Mouse (Mus musculus): Measurements from ENCODE around the gene Olfr888. TPM values are rescaled to one million over a fixed set of nuclear protein-coding genes. Genes with fewer than 3 reads are reported as not detected.

Gene Olfr888
- polyA plus RNA-seq (2016; fragmentation: Nextera tagmentation; extraction: Ambion mirVana): not detected in 2 replicates

GRCm38 (mm10) chr9:38107828-38108227 is at the start of gene Olfr888:
Gene Olfr888 (plus strand): TSS chr9:38108128.
- no peaks in the 10 kb centered on the region for H3K36me3 ChIP-seq
- ATAC-seq (ENCODE audit: low FRiP score): no peak
- no peaks in the 10 kb centered on the region for H3K27me3 ChIP-seq
- no peak within 1 kb of the TSS for H3K27ac ChIP-seq
- H3K9me3 ChIP-seq (replicated peaks): no peaks in the 10 kb centered on the region
- no peak within 1 kb of the TSS for H3K4me3 ChIP-seq
- WGBS: 97% methylated on average over 1 of the region's 1 CpGs
- H3K4me2 ChIP-seq (replicated peaks): no peak within 1 kb of the TSS
- no peak within 1 kb of the TSS for H3K9ac ChIP-seq
- no peaks in the 10 kb centered on the region for H3K4me1 ChIP-seq

- Histone ChIP-seq H3K4me2 (replicated peaks) (no peak within 1 kb of the TSS), H3K9me3 (replicated peaks) (no peaks in the 10 kb centered on the region), H3K27ac (no peak within 1 kb of the TSS), H3K9ac (no peak within 1 kb of the TSS), H3K4me1 (no peaks in the 10 kb centered on the region), H3K36me3 (no peaks in the 10 kb centered on the region), H3K4me3 (no peak within 1 kb of the TSS), H3K27me3 (no peaks in the 10 kb centered on the region)
- WGBS: 94% methylated on average over 3 of the region's 3 CpGs
- no peak for ATAC-seq (ENCODE audit: low FRiP score)
Measured at GRCm38 (mm10) chr9:38061022-38061421, 46.9 kb upstream of the Olfr888 start, which contains the start of gene Olfr885. Gene Olfr885 (plus strand): TSS chr9:38061322.

- Histone ChIP-seq H3K4me2 (replicated peaks) (no peak within 1 kb of the TSS), H3K9ac (no peak within 1 kb of the TSS), H3K27me3 (no peaks in the 10 kb centered on the region), H3K27ac (no peak within 1 kb of the TSS), H3K4me1 (no peaks in the 10 kb centered on the region), H3K9me3 (replicated peaks) (no peaks in the 10 kb centered on the region), H3K36me3 (no peaks in the 10 kb centered on the region), H3K4me3 (no peak within 1 kb of the TSS)
- 91% methylated on average over 1 of the region's 1 CpGs for WGBS
- no peak for ATAC-seq (ENCODE audit: low FRiP score)
Measured at GRCm38 (mm10) chr9:38083772-38084171, 24.2 kb upstream of the Olfr888 start, which contains the start of gene Olfr887. Gene Olfr887 (plus strand): TSS chr9:38084072.

GRCm38 (mm10) chr9:38114898-38115297 is 7.0 kb downstream of the Olfr888 start, which contains the start of gene Olfr889:
Gene Olfr889 (plus strand): TSS chr9:38115198.
- Histone ChIP-seq H3K9me3 (replicated peaks) (no peaks in the 10 kb centered on the region), H3K4me3 (no peak within 1 kb of the TSS), H3K27ac (no peak within 1 kb of the TSS), H3K27me3 (no peaks in the 10 kb centered on the region), H3K36me3 (no peaks in the 10 kb centered on the region), H3K4me1 (no peaks in the 10 kb centered on the region), H3K9ac (no peak within 1 kb of the TSS), H3K4me2 (replicated peaks) (no peak within 1 kb of the TSS)
- no peak for ATAC-seq (ENCODE audit: low FRiP score)

GRCm38 (mm10) chr9:38142217-38142616 is 34.3 kb downstream of the Olfr888 start, which contains the start of gene Olfr890:
Gene Olfr890 (plus strand): TSS chr9:38142517.
- Histone ChIP-seq H3K9ac (no peak within 1 kb of the TSS), H3K9me3 (replicated peaks) (no peaks in the 10 kb centered on the region), H3K27ac (no peak within 1 kb of the TSS), H3K36me3 (no peaks in the 10 kb centered on the region), H3K4me2 (replicated peaks) (no peak within 1 kb of the TSS), H3K27me3 (no peaks in the 10 kb centered on the region), H3K4me3 (no peak within 1 kb of the TSS), H3K4me1 (no peaks in the 10 kb centered on the region)
- no peak for ATAC-seq (ENCODE audit: low FRiP score)

Other genes with a start within 250 kb of the Olfr888 start
- gene Olfr145, start 211.4 kb upstream of the Olfr888 start, polyA plus RNA-seq (2016; fragmentation: Nextera tagmentation; extraction: Ambion mirVana): not detected in 2 replicates
- gene Olfr878, start 190.3 kb upstream of the Olfr888 start, polyA plus RNA-seq (2016; fragmentation: Nextera tagmentation; extraction: Ambion mirVana): not detected in 2 replicates
- not detected in 2 replicates for gene Olfr881, start 116.3 kb upstream of the Olfr888 start, polyA plus RNA-seq (2016; fragmentation: Nextera tagmentation; extraction: Ambion mirVana)
- not detected in 2 replicates for gene Olfr883, start 82.3 kb upstream of the Olfr888 start, polyA plus RNA-seq (2016; fragmentation: Nextera tagmentation; extraction: Ambion mirVana)
- not detected in 2 replicates for gene Olfr884, start 61.6 kb upstream of the Olfr888 start, polyA plus RNA-seq (2016; fragmentation: Nextera tagmentation; extraction: Ambion mirVana)
- gene Olfr885, start 46.8 kb upstream of the Olfr888 start, polyA plus RNA-seq (2016; fragmentation: Nextera tagmentation; extraction: Ambion mirVana): not detected in 2 replicates
- not detected in 2 replicates for gene Olfr887, start 24.1 kb upstream of the Olfr888 start, polyA plus RNA-seq (2016; fragmentation: Nextera tagmentation; extraction: Ambion mirVana)
- 0.05 TPM in 1 of 2 replicates, not detected in the other for gene Olfr889, start 7.1 kb downstream of the Olfr888 start, polyA plus RNA-seq (2016; fragmentation: Nextera tagmentation; extraction: Ambion mirVana)
- gene Olfr890, start 34.4 kb downstream of the Olfr888 start, polyA plus RNA-seq (2016; fragmentation: Nextera tagmentation; extraction: Ambion mirVana): not detected in 2 replicates
- not detected in 2 replicates for gene Olfr891, start 72.7 kb downstream of the Olfr888 start, polyA plus RNA-seq (2016; fragmentation: Nextera tagmentation; extraction: Ambion mirVana)
- gene Olfr893, start 100.2 kb downstream of the Olfr888 start, polyA plus RNA-seq (2016; fragmentation: Nextera tagmentation; extraction: Ambion mirVana): not detected in 2 replicates
- gene Olfr894, start 109.9 kb downstream of the Olfr888 start, polyA plus RNA-seq (2016; fragmentation: Nextera tagmentation; extraction: Ambion mirVana): not detected in 2 replicates
- gene Olfr143, start 144.6 kb downstream of the Olfr888 start, polyA plus RNA-seq (2016; fragmentation: Nextera tagmentation; extraction: Ambion mirVana): not detected in 2 replicates
- not detected in 2 replicates for gene Olfr895, start 159.7 kb downstream of the Olfr888 start, polyA plus RNA-seq (2016; fragmentation: Nextera tagmentation; extraction: Ambion mirVana)
- gene Olfr896-ps1, start 183.0 kb downstream of the Olfr888 start, polyA plus RNA-seq (2016; fragmentation: Nextera tagmentation; extraction: Ambion mirVana): not detected in 2 replicates
- gene Olfr25, start 220.9 kb downstream of the Olfr888 start, polyA plus RNA-seq (2016; fragmentation: Nextera tagmentation; extraction: Ambion mirVana): not detected in 2 replicates
- not detected in 2 replicates for gene Olfr898, start 240.3 kb downstream of the Olfr888 start, polyA plus RNA-seq (2016; fragmentation: Nextera tagmentation; extraction: Ambion mirVana)

All from hindbrain, embryonic 12.5 days (tissue).